Mouse (Mus musculus) liver, postnatal 0 days (tissue): ENCODE measurements around the gene Hdac9. TPM values are rescaled to one million over a fixed set of nuclear protein-coding genes. Genes with fewer than 3 reads are reported as not detected.

ENCODE experiments used
- ATAC-seq: fragments of 200-750 bp; cut with Nextera tagmentation; 2 replicates; pipeline ENCODE4 v1.8.0; 2017; ENCODE audit warnings: mild to moderate bottlenecking, moderate library complexity
- DNase-seq: peaks from one replicate; pipeline ENCODE4 v3.0.0-alpha.2; 2016
- H3K27ac ChIP-seq: fragments of 300-500 bp; sonication (generic); 2 replicates; pipeline ENCODE4 v1.5.1; 2014; ENCODE audit warnings: antibody characterized with exemption, moderate library complexity, mild to moderate bottlenecking, low read depth
- H3K27me3 ChIP-seq: fragments of 300-500 bp; sonication (generic); 2 replicates; pipeline ENCODE4 v1.6.1; 2014; ENCODE audit warnings: low read length, control low read depth, mixed read lengths; ENCODE audit not compliant: insufficient read depth
- H3K36me3 ChIP-seq: fragments of 300-500 bp; sonication (generic); replicated peaks from 2 replicates; pipeline ENCODE4 v1.6.1; 2014; ENCODE audit warnings: mild to moderate bottlenecking, control low read depth, low read length, moderate library complexity, mixed read lengths; ENCODE audit not compliant: insufficient read depth
- H3K4me1 ChIP-seq: fragments of 300-500 bp; sonication (generic); 2 replicates; pipeline ENCODE4 v1.6.1; 2014; ENCODE audit warnings: antibody characterized with exemption, mild to moderate bottlenecking, control low read depth; ENCODE audit not compliant: insufficient read depth
- H3K4me2 ChIP-seq: fragments of 300-500 bp; sonication (generic); 2 replicates; pipeline ENCODE4 v1.6.1; 2014; ENCODE audit warnings: low read depth, mild to moderate bottlenecking, low read length, moderate library complexity, mixed read lengths
- H3K4me3 ChIP-seq: fragments of 300-500 bp; sonication (generic); 2 replicates; pipeline ENCODE4 v1.5.1; 2014; ENCODE audit warnings: low read depth, low read length
- H3K9ac ChIP-seq: fragments of 300-500 bp; sonication (generic); replicated peaks from 2 replicates; pipeline ENCODE4 v1.6.1; 2014; ENCODE audit warnings: mild to moderate bottlenecking, moderate library complexity
- H3K9me3 ChIP-seq: fragments of 300-500 bp; sonication (generic); 2 replicates; pipeline ENCODE4 v1.6.1; 2016; ENCODE audit warnings: mild to moderate bottlenecking, control low read depth, low read length, mixed read lengths
- CTCF ChIP-seq: sonication (generic); IDR thresholded peaks from 2 replicates; pipeline ENCODE4 v1.5.1; 2016; ENCODE audit warnings: antibody characterized with exemption, low read depth
- EP300 ChIP-seq: IDR thresholded peaks from 2 replicates; pipeline ENCODE4 v1.6.1; 2016; ENCODE audit warnings: antibody characterized with exemption, low read depth, mild to moderate bottlenecking
- WGBS: fragments of 180-500 bp; shearing (Covaris S2); extraction: QIAGEN DNeasy Blood & Tissue Kit; methylation state at CpG from one replicate; pipeline ENCODE4 v1.1.7; 2014; ENCODE audit not compliant: insufficient replicate concordance; 5-methylcytosine and 5-hydroxymethylcytosine counted together
- polyA plus RNA-seq: library from polyadenylated mRNA; unstranded; fragments of >200 nt; fragmentation: Nextera tagmentation; extraction: Ambion mirVana; gene quantifications from 2 replicates; pipeline ENCODE4 v1.2.1, GENCODE M21; 2015

Gene Hdac9
- polyA plus RNA-seq, 1 experiment from 2014 or later, result 1.3 TPM

- H3K9ac ChIP-seq, result no peak overlapping the region
- H3K4me2 ChIP-seq, result no peak overlapping the region
- no peaks in the 10 kb centered on the region for H3K4me1 ChIP-seq
- DNase-seq, result no peak
- H3K9me3 ChIP-seq, result no peaks in the 10 kb centered on the region
- H3K4me3 ChIP-seq, result no peak overlapping the region
- no peaks in the 10 kb centered on the region for H3K27me3 ChIP-seq
- 74% methylated on average over 2 of the region's 2 CpGs for WGBS
- TF ChIP-seq EP300 (no peak), CTCF (no peak)
- no peak overlapping the region for H3K27ac ChIP-seq
- no peaks in the 10 kb centered on the region for H3K36me3 ChIP-seq
- ATAC-seq, result no peak
Measured at GRCm38 (mm10) chr12:34287218-34287617, 629.7 kb downstream of the Hdac9 start.

- Histone ChIP-seq H3K36me3 (no peaks in the 10 kb centered on the region), H3K27me3 (no peaks in the 10 kb centered on the region), H3K4me2 (no peak overlapping the region), H3K4me1 (no peaks in the 10 kb centered on the region), H3K4me3 (no peak overlapping the region), H3K27ac (no peak overlapping the region), H3K9ac (no peak overlapping the region), H3K9me3 (no peaks in the 10 kb centered on the region)
- no peak for TF ChIP-seq EP300
- TF ChIP-seq CTCF, result no peak
- ATAC-seq (no peak), DNase-seq (no peak)
Measured at GRCm38 (mm10) chr12:34284888-34285287, 632.0 kb downstream of the Hdac9 start.

GRCm38 (mm10) chr12:34284396-34284795 lies 632.5 kb downstream of the Hdac9 start:
- no peak overlapping the region for H3K9ac ChIP-seq
- no peak overlapping the region for H3K4me2 ChIP-seq
- WGBS, result 81% methylated on average over 3 of the region's 3 CpGs
- no peaks in the 10 kb centered on the region for H3K36me3 ChIP-seq
- no peaks in the 10 kb centered on the region for H3K4me1 ChIP-seq
- H3K9me3 ChIP-seq, result no peaks in the 10 kb centered on the region
- H3K27ac ChIP-seq, result no peak overlapping the region
- H3K27me3 ChIP-seq, result no peaks in the 10 kb centered on the region
- ATAC-seq, result no peak
- TF ChIP-seq CTCF (no peak), EP300 (no peak)
- no peak for DNase-seq
- no peak overlapping the region for H3K4me3 ChIP-seq

GRCm38 (mm10) chr12:34278822-34279221 lies 638.1 kb downstream of the Hdac9 start:
- H3K27me3 ChIP-seq, result no peaks in the 10 kb centered on the region
- no peak overlapping the region for H3K9ac ChIP-seq
- WGBS, result 78% methylated on average over 12 of the region's 12 CpGs
- DNase-seq (no peak), ATAC-seq (no peak)
- H3K27ac ChIP-seq, result no peak overlapping the region
- H3K9me3 ChIP-seq, result no peaks in the 10 kb centered on the region
- H3K4me3 ChIP-seq, result no peak overlapping the region
- H3K4me2 ChIP-seq, result no peak overlapping the region
- no peak for TF ChIP-seq EP300
- TF ChIP-seq CTCF, result no peak
- H3K4me1 ChIP-seq, result no peaks in the 10 kb centered on the region
- H3K36me3 ChIP-seq, result no peaks in the 10 kb centered on the region

GRCm38 (mm10) chr12:34273816-34274215 lies 643.1 kb downstream of the Hdac9 start:
- WGBS, result 52% methylated on average over 1 of the region's 1 CpGs
- ATAC-seq, result no peak
- no peak for DNase-seq
- TF ChIP-seq CTCF (no peak), EP300 (no peak)
- H3K9ac ChIP-seq, result no peak overlapping the region
- no peak overlapping the region for H3K4me2 ChIP-seq
- no peaks in the 10 kb centered on the region for H3K27me3 ChIP-seq
- H3K4me1 ChIP-seq, result no peaks in the 10 kb centered on the region
- no peaks in the 10 kb centered on the region for H3K9me3 ChIP-seq
- no peaks in the 10 kb centered on the region for H3K36me3 ChIP-seq
- no peak overlapping the region for H3K27ac ChIP-seq
- no peak overlapping the region for H3K4me3 ChIP-seq

- Histone ChIP-seq H3K36me3 (no peaks in the 10 kb centered on the region), H3K4me1 (no peaks in the 10 kb centered on the region), H3K27me3 (no peaks in the 10 kb centered on the region), H3K4me3 (no peak overlapping the region), H3K4me2 (no peak overlapping the region), H3K9ac (no peak overlapping the region), H3K27ac (no peak overlapping the region), H3K9me3 (no peaks in the 10 kb centered on the region)
- 84% methylated on average over 6 of the region's 6 CpGs for WGBS
- no peak for TF ChIP-seq EP300
- no peak for TF ChIP-seq CTCF
- ATAC-seq (no peak), DNase-seq (no peak)
Measured at GRCm38 (mm10) chr12:34270096-34270495, 646.8 kb downstream of the Hdac9 start.

- no peaks in the 10 kb centered on the region for H3K9me3 ChIP-seq
- ATAC-seq, result no peak
- no peaks in the 10 kb centered on the region for H3K27me3 ChIP-seq
- H3K4me3 ChIP-seq, result no peak overlapping the region
- no peak overlapping the region for H3K4me2 ChIP-seq
- no peaks in the 10 kb centered on the region for H3K4me1 ChIP-seq
- no peaks in the 10 kb centered on the region for H3K36me3 ChIP-seq
- H3K27ac ChIP-seq, result no peak overlapping the region
- no peak for TF ChIP-seq CTCF
- no peak for TF ChIP-seq EP300
- 77% methylated on average over 13 of the region's 13 CpGs for WGBS
- DNase-seq, result no peak
- H3K9ac ChIP-seq, result no peak overlapping the region
Measured at GRCm38 (mm10) chr12:34269472-34270040, 647.3 kb downstream of the Hdac9 start.
